Mouse (Mus musculus): ENCODE data around the gene Gm11084.
"Not testable (repeated sequence)": the region's sequence is repeated elsewhere in the genome, so short reads cannot be mapped to it uniquely, and the experiment has no call there.

The Gm11084 gene

GRCm38 (mm10) chr2:72986616-72987015 lies at the start of gene Gm11084:
TSS of gene Gm11084 (minus strand) at chr2:72986716.
- no peak for DNase-seq (ENCODE audit: low read depth, low spot score)

- DNase-seq (ENCODE audit: low read depth, low spot score), result no peak
Observed at GRCm38 (mm10) chr2:73031061-73032055, 44.8 kb upstream of the Gm11084 start.

GRCm38 (mm10) chr2:73029846-73030245 lies 43.3 kb upstream of the Gm11084 start:
- no peak for DNase-seq (ENCODE audit: low read depth, low spot score)

DNA sequence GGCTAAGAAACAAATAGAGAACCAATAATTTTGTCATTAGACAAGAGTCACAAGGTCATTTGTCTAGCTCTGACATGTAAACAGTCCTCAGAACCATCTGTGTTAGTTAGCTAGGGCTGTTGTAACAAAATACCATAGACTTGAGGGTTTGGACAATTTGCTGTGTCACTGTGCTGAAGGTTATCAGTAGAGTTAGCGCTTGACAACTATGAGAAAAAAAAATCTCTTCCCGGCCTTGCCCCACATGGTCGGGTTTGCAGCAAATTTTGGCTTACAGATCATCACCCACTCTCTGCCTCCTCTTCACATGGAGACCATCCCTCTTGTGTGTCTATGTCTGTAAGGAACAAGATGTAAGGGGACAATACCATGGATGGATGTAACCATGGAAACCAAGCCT lies 41.5 kb upstream of the Gm11084 start:
- no peak for DNase-seq (ENCODE audit: low read depth, low spot score)

- DNase-seq (ENCODE audit: low read depth, low spot score), result no peak
Observed at GRCm38 (mm10) chr2:73027126-73027525, 40.6 kb upstream of the Gm11084 start.

DNA sequence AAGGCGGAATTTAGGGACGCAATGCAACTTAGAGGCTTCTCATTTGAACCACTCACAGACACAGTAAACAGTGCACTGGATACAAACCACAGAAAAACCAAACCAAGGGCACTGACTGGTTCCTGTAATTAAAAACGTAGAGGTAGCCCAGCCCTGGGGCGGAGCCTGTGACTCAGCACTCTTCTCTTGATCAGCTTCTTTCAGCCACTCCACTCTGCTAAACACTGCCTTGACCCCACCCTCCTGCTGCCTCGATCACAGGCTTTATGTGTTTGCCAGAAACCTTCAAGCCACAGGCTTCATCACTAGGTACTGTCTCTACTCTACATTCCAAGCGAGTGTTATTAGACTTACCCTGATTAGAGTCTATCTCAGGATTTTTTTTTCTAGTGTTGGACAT lies 37.3 kb upstream of the Gm11084 start:
- no peak for DNase-seq (ENCODE audit: low read depth, low spot score)

DNA sequence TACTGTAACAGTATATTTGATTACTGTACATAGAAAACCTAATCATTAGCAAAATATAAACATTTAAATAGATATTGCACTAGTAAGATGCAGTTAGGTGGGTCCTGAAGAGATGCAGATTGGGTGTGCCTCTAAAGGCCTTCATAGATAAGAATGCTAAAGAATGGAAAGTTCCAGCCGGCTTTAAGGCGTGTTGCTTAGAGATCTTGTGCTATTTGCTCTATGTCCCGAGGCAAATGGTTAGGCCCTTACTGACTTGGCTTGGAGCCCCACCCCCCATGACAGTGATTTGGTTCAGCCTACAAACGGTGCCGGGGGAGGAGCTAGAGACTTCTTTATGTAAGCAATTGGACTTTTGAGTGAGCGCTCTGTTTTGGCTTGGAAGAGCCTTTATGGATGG lies 34.5 kb upstream of the Gm11084 start:
- no peak for DNase-seq (ENCODE audit: low read depth, low spot score)

GRCm38 (mm10) chr2:73019371-73020146 lies 33.0 kb upstream of the Gm11084 start:
- DNase-seq (ENCODE audit: low read depth, low spot score), result no peak

DNA sequence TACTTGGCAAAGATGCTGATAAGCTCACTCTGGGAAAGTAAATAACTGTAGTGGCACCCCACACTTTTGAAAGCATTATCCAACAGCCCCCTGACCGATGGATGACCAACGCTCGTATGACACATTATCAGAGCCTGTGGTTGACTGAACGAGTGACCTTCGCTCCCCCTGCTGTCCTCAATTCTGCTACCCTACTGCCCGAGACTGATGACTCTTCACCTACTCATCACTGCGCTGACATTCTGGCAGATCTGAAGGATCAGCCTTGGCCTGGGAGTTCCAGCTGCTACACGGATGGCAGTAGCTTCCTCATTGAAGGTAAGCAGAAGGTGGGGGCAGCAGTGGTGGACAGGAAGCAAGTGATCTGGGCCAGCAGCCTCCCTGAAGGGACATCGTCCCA lies 27.5 kb upstream of the Gm11084 start:
- not testable (repeated sequence) for DNase-seq (ENCODE audit: low read depth, low spot score)

DNA sequence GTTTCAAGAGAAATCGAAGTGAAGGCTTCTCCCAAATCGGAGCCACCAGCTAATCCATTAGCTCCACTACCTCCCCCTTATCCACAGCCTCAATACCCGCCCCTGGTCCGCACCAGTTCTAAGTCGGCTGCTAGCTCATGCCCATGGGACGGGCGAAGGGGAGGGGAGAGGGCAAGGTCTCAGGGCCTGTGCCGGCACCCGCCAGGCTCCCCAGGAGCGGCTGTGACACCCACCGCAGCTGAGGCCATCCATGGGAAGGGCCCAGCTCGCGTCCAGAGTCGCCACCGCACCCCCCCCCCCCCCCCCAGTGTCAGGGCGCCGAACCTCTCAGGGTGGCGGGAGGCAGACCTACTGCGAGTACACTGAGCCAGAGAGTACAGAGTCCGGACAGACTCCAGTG lies 26.1 kb upstream of the Gm11084 start:
- no peak for DNase-seq (ENCODE audit: low read depth, low spot score)

GRCm38 (mm10) chr2:73007472-73007871 lies 21.0 kb upstream of the Gm11084 start:
- DNase-seq (ENCODE audit: low read depth, low spot score), result no peak

DNA sequence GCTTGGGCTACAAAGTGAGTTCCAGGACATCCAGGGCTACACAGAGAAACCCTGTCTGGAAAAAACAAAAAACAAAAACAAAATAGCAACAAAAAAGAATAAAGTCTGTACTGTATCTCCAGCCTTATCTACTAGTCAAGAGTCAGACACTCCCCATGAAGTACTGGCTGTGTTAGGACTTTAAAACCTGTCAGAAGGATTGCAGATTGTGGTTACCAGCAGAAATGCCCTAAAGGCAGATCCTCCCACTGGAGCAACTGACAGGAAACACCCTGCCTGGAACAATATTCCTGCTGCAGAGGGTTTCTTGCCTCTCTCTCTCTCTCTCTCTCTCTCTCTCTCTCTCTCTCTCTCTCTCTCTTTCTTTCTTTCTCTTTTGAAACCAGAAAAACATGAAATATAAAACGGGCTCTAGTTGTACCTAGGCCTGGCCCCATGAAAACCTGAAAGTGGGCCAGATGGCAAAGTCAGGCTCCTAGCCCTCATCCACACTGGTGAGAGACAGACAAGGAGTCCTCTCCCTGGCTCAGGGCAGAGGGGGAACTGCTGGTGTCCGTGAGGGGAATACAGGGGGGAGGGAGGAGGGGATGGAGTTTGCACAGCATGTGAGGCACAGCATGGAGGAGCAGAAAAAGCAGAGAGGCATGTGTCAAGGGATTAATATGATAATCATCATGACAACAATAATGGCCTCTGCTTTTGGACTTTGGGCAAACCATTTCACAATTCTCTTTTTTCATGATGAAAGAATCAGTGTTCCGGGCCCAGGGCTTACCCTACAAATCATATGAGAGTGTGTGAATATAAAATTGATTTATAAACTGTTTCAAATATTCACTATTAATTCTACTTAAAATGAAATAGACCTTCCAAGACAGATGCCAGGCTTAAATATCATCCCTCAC lies 19.3 kb upstream of the Gm11084 start:
- DNase-seq (ENCODE audit: low read depth, low spot score), result peak; percentile 44

DNA sequence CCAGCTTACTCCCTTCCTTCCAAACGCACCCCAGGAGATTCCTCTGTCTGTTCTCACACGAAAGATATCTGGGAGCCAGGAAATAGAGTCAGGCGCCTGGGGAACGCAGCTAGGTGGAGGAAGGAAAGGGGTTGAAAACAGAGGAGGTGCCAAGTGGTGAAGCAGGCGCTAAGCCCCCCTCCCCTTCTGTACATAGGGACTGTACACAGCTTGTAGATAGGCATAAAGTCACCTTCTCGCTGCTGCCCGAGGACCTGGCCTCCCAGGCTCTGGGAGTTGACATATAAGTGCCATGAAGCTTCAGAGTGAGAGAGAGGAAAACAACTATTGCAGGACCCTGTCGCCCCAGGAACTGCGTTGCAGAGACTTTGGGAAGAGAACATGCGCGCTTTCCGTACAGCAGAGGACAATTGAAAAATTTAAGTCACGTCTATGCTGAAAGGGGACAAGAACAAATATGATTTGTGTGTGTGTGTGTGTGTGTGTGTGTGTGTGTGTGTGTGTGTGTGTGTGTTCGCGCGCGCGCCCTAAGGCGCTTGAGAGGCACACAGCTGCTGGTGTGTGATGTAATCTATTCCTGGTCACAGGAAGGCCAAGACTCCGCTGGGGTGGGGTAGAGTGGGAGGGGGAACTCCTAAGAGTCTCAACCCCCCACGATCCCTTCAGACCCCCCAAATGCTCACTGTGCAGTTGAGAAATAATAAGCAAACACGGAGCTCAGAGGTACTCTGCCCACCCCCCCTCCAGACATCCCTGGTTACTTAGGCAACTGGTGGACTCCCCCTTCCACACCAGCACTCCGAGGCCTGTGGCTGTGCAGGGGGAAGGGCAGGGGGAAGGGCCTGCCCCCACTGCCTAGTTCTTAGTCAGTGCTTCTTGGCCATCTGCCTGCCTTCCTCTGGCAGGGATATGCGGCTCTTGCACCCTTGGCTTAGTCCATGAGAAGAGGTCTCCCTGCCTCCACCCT lies 17.5 kb upstream of the Gm11084 start:
- peak; percentile 96 for DNase-seq (ENCODE audit: low read depth, low spot score)

- peak; percentile 69 for DNase-seq (ENCODE audit: low read depth, low spot score)
Observed at GRCm38 (mm10) chr2:73003049-73003448, 16.5 kb upstream of the Gm11084 start.

DNA sequence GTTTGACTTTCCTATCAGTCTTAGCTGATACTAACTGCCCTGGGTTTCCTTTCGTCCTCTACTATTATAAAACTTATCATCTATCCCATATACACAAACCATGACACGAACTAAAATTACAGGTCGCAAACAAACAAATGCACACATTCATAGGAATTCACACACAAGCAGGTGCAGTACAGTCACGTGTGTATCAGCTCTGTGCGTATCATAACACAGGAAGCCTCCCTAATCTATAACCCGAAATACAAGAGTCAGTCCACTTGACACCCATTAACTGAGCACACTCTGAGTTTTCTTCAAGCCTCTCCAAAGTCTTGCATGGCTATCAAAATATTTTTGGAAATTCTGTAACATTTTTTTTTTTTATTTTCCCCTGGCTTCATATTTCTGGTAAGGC lies 15.9 kb upstream of the Gm11084 start:
- no peak for DNase-seq (ENCODE audit: low read depth, low spot score)

GRCm38 (mm10) chr2:73001994-73002393 lies 15.5 kb upstream of the Gm11084 start:
- no peak for DNase-seq (ENCODE audit: low read depth, low spot score)

DNA sequence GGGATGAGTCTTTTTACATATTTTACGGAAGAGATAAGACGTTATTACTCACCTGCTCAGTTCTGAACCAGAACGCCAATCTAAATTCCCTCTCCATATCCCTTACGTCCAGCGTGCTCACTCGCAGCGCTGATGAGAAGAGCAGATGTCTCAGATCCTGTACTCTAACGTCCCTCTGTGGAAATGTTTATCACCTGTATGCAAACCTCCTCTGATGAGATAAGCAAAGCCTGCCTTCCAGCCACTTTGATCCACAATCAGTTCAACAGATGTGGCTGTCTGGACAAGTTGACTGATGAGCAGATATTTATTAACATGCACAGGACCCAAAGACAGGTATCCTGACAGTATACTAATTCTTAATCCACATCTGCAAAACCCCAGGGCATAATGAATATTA lies 13.7 kb upstream of the Gm11084 start:
- no peak for DNase-seq (ENCODE audit: low read depth, low spot score)

DNA sequence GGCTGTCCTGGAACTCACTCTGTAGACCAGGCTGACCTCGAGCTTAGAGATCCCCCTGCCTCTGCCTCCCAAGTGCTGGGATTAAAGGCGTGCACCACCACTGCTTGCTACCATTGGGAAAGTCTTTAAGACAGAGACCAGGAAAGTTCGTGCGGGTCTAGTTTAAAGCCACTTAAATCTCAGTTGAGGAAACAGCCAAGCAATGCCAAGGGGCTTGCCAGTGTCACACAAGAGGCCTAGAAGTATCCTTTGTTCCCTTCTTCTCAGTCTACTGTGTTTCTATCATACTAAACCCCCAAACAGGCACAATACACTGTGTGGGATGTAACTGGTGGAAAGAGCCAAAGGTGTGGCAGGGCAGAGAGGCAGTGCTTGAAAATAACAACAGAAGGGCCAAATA lies 11.1 kb upstream of the Gm11084 start:
- DNase-seq (ENCODE audit: low read depth, low spot score), result no peak

DNA sequence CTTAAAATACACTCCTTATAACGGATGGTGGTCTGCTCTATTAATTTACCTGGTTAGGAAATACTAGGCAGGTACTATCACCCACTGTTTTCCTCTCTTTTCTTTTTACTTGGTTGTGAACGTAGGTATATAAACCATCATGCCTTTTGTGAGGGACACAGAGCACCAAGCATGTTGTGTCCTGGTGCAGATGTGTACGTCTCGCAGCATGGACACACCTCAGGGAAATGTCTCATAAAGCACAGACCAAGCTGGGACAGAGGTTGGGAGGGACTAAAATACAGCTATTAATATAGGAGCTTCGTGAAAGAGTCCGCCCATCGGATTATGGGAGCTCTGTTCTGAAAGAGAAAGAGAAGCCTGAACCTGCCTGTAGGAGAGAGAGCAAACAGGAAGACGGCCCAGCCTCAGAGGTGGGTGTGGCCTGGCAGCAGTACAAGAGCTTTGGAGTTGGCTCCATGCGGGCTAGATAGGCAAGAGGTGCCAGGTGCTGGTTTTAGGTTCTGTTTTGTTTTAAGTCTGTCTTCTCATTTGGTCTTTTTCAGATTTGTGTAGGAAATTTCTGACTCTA lies 10.4 kb upstream of the Gm11084 start:
- no peak for DNase-seq (ENCODE audit: low read depth, low spot score)
